Mouse (Mus musculus): ENCODE data around the gene Selenom. TPM values are rescaled to one million over a fixed set of nuclear protein-coding genes. Genes with fewer than 3 reads are reported as not detected.

Selenom gene
- polyA plus RNA-seq, 1 experiment from 2014 or later = 52.0 TPM

DNA sequence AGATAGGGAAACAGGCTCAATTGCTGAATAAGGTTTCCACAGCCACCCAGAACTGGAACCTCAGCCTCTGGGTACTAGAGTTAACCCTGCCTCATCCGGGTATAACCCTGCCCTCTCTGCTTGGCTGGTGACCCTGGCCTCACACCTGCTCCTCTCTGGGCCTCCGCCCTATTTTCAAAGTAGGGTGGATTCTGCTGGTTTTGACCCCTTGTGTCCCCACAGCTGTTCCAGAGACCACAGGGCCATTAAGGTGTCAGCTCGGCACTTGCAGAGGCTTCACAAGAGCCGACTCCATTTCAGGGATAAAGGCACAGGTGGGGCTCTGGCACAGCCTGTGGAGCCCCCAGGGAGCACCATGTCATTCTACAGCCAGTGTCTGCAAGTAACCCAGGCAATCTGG lies 21.7 kb upstream of the Selenom start:
- Histone ChIP-seq H3K27me3 (replicated peaks; ENCODE audit: control insufficient read depth, insufficient read depth, low read length) (no peaks in the 10 kb centered on the region), H3K36me3 (ENCODE audit: control insufficient read depth, insufficient read depth) (no peaks in the 10 kb centered on the region), H3K4me1 (replicated peaks; ENCODE audit: control insufficient read depth, insufficient read depth, low read length) (peaks cover 3% of the 10 kb centered on the region; the same call in 1 of the 2 replicates), H3K27ac (ENCODE audit: low read length) (no peak overlapping the region), H3K4me3 (replicated peaks; ENCODE audit: low read length) (no peak overlapping the region), H3K4me2 (ENCODE audit: low read length) (no peak overlapping the region), H3K9ac (replicated peaks; ENCODE audit: low read depth, low read length) (no peak overlapping the region), H3K9me3 (ENCODE audit: control insufficient read depth, low read length) (no peaks in the 10 kb centered on the region)
- no peak for ATAC-seq
- 77% methylated on average over 4 of the region's 4 CpGs for WGBS

DNA sequence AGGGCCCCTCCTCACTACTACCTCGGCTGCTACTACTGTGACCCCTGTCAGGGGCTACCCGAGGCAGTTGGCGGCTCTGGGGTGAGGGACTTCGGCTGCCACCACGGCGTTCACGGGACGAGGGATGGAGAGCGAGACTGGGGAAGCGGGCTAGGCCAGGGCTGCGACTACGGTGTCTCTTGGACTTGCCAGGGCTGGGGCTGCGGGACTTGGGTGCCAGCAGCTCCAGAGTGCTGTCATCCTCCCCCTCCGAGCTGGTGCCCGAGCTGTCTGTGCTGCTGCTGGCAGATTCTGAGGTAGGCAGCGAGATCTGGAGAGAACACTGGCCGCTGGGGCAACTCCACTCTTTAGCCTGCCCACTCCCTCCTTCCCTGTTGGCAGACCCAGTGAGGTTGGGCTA lies 19.6 kb upstream of the Selenom start:
- 77% methylated on average over 17 of the region's 17 CpGs for WGBS
- no peak for ATAC-seq
- no peak overlapping the region for H3K4me2 ChIP-seq (ENCODE audit: low read length)
- no peak overlapping the region for H3K27ac ChIP-seq (ENCODE audit: low read length)
- no peaks in the 10 kb centered on the region for H3K4me1 ChIP-seq (replicated peaks; ENCODE audit: control insufficient read depth, insufficient read depth, low read length)
- H3K27me3 ChIP-seq (replicated peaks; ENCODE audit: control insufficient read depth, insufficient read depth, low read length) = no peaks in the 10 kb centered on the region
- no peak overlapping the region for H3K9ac ChIP-seq (replicated peaks; ENCODE audit: low read depth, low read length)
- H3K4me3 ChIP-seq (replicated peaks; ENCODE audit: low read length) = no peak overlapping the region
- no peaks in the 10 kb centered on the region for H3K9me3 ChIP-seq (ENCODE audit: control insufficient read depth, low read length)
- no peaks in the 10 kb centered on the region for H3K36me3 ChIP-seq (ENCODE audit: control insufficient read depth, insufficient read depth)

DNA sequence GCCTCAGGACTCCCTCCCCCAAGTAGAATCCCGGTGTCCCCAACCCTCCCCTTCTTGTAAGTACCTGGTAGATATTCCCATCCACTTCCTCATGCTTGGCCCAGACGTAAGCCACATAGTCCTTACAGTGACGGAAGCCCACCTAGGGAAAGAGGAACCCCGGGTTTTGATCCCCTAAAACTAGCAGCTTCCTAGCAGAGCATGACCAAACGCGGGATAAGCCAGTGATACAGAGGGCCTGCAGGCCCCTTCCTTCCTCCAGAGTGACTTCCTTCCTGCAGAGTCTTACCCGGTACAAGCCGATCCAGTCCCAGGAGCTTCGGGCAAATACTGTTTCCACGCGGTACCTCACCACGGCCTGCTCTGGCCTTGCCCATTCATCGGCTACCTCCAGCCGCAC lies 19.0 kb upstream of the Selenom start:
- WGBS = 93% methylated on average over 14 of the region's 14 CpGs
- no peaks in the 10 kb centered on the region for H3K27me3 ChIP-seq (replicated peaks; ENCODE audit: control insufficient read depth, insufficient read depth, low read length)
- H3K36me3 ChIP-seq (ENCODE audit: control insufficient read depth, insufficient read depth) = no peaks in the 10 kb centered on the region
- no peak overlapping the region for H3K9ac ChIP-seq (replicated peaks; ENCODE audit: low read depth, low read length)
- no peak overlapping the region for H3K27ac ChIP-seq (ENCODE audit: low read length)
- no peaks in the 10 kb centered on the region for H3K9me3 ChIP-seq (ENCODE audit: control insufficient read depth, low read length)
- no peak for ATAC-seq
- H3K4me3 ChIP-seq (replicated peaks; ENCODE audit: low read length) = no peak overlapping the region
- no peaks in the 10 kb centered on the region for H3K4me1 ChIP-seq (replicated peaks; ENCODE audit: control insufficient read depth, insufficient read depth, low read length)
- no peak overlapping the region for H3K4me2 ChIP-seq (ENCODE audit: low read length)

- H3K27me3 ChIP-seq (replicated peaks; ENCODE audit: control insufficient read depth, insufficient read depth, low read length) = no peaks in the 10 kb centered on the region
- H3K4me3 ChIP-seq (replicated peaks; ENCODE audit: low read length) = no peak overlapping the region
- H3K4me2 ChIP-seq (ENCODE audit: low read length) = no peak overlapping the region
- H3K4me1 ChIP-seq (replicated peaks; ENCODE audit: control insufficient read depth, insufficient read depth, low read length) = no peaks in the 10 kb centered on the region
- H3K27ac ChIP-seq (ENCODE audit: low read length) = no peak overlapping the region
- H3K9me3 ChIP-seq (ENCODE audit: control insufficient read depth, low read length) = no peaks in the 10 kb centered on the region
- ATAC-seq = no peak
- 65% methylated on average over 5 of the region's 5 CpGs for WGBS
- no peak overlapping the region for H3K9ac ChIP-seq (replicated peaks; ENCODE audit: low read depth, low read length)
- H3K36me3 ChIP-seq (ENCODE audit: control insufficient read depth, insufficient read depth) = no peaks in the 10 kb centered on the region
These were observed 17.7 kb upstream of the Selenom start for GRCm38 (mm10) chr11:3496756-3497155.

DNA sequence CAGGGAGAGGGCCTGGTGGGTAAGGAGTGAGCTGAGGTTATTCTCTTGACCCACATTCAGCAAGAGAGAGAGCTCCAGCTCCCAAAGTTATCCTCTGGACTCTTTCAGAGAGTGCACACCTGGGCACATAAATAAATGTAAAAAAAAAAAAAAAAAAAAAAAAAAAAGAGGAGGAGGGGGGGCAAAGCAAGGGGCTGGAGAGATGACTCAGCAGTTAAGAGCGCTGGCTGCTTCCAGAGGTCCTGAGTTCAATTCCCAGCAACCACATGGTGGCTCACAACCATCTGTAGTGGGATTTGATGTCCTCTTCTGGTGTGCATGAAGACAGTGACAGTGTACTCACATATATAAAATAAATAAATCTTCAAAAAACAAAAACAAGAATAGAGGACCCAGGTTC lies 17.2 kb upstream of the Selenom start:
- no peak for ATAC-seq
- Histone ChIP-seq H3K4me2 (ENCODE audit: low read length) (no peak overlapping the region), H3K27me3 (replicated peaks; ENCODE audit: control insufficient read depth, insufficient read depth, low read length) (no peaks in the 10 kb centered on the region), H3K9me3 (ENCODE audit: control insufficient read depth, low read length) (no peaks in the 10 kb centered on the region), H3K4me1 (replicated peaks; ENCODE audit: control insufficient read depth, insufficient read depth, low read length) (no peaks in the 10 kb centered on the region), H3K27ac (ENCODE audit: low read length) (no peak overlapping the region), H3K9ac (replicated peaks; ENCODE audit: low read depth, low read length) (no peak overlapping the region), H3K36me3 (ENCODE audit: control insufficient read depth, insufficient read depth) (no peaks in the 10 kb centered on the region), H3K4me3 (replicated peaks; ENCODE audit: low read length) (no peak overlapping the region)
- WGBS = 100% methylated on average over 1 of the region's 1 CpGs

DNA sequence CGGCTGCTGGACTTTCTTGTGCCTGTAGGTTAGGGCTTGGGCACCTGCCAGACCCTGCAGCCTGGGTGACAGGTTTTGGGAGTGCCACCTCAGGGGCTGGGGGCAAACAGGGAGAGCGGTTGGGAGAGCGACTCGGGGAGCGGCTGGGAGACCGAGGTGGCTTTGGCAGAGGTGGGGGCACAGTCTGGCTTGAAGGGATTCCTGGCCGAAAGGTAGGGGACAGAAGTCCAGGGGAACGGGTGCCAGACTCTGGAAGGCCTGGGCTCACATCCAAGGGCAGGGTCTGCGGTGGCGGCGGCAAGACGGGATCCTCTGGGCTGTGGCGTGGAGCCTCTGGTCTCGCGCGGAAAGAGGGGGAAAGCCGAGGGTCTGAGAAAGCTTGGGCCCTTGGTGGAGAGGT lies 12.4 kb upstream of the Selenom start:
- no peak overlapping the region for H3K27ac ChIP-seq (ENCODE audit: low read length)
- H3K27me3 ChIP-seq (replicated peaks; ENCODE audit: control insufficient read depth, insufficient read depth, low read length) = no peaks in the 10 kb centered on the region
- no peak overlapping the region for H3K9ac ChIP-seq (replicated peaks; ENCODE audit: low read depth, low read length)
- H3K9me3 ChIP-seq (ENCODE audit: control insufficient read depth, low read length) = no peaks in the 10 kb centered on the region
- ATAC-seq = no peak
- H3K4me2 ChIP-seq (ENCODE audit: low read length) = no peak overlapping the region
- 81% methylated on average over 17 of the region's 17 CpGs for WGBS
- no peaks in the 10 kb centered on the region for H3K4me1 ChIP-seq (replicated peaks; ENCODE audit: control insufficient read depth, insufficient read depth, low read length)
- no peaks in the 10 kb centered on the region for H3K36me3 ChIP-seq (ENCODE audit: control insufficient read depth, insufficient read depth)
- no peak overlapping the region for H3K4me3 ChIP-seq (replicated peaks; ENCODE audit: low read length)

DNA sequence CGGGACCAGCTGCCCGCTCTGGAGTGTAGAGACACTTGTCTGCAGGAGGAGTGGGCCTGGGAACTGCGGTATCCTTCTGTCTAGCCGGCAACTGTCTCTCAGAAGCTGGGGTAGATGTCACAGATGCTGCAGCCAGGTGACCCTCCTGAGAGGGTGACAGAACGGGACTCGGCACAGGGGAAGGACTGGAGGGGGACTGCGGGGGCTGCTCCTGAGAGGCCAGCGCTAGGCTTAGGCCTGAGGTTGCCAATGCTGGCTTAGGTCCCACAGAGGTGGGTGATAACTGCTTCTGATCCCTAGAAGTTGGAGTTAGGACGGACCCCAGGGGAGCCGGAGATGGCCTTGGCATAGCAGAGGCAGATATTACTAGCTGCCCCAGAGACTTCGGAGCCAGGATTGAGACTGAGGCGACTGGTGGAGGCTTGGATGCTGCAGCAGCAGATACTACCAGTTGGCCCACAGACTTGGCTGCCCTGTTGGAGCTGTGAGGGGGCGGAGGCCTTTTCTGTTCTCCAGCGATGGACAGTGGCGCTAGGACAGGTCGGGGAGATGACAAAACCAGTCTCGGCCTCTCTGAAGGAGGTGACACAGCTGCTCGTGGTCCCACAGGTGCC lies 11.9 kb upstream of the Selenom start:
- no peak overlapping the region for H3K4me3 ChIP-seq (replicated peaks; ENCODE audit: low read length)
- ATAC-seq = no peak
- no peak overlapping the region for H3K4me2 ChIP-seq (ENCODE audit: low read length)

GRCm38 (mm10) chr11:3503755-3504693 lies 10.5 kb upstream of the Selenom start:
- peak overlapping the region; percentile 54 for H3K9ac ChIP-seq (replicated peaks; ENCODE audit: low read depth, low read length)
- peak overlapping the region; percentile 37 for H3K4me3 ChIP-seq (replicated peaks; ENCODE audit: low read length)
- H3K27me3 ChIP-seq (replicated peaks; ENCODE audit: control insufficient read depth, insufficient read depth, low read length) = no peaks in the 10 kb centered on the region
- H3K9me3 ChIP-seq (ENCODE audit: control insufficient read depth, low read length) = no peaks in the 10 kb centered on the region
- no peaks in the 10 kb centered on the region for H3K36me3 ChIP-seq (ENCODE audit: control insufficient read depth, insufficient read depth)
- WGBS = 66% methylated on average over 11 of the region's 11 CpGs
- ATAC-seq = peak; percentile 18; the same call in 1 of the 2 replicates
- peak overlapping the region; percentile 40 for H3K4me2 ChIP-seq (ENCODE audit: low read length)
- H3K27ac ChIP-seq (ENCODE audit: low read length) = no peak overlapping the region
- no peaks in the 10 kb centered on the region for H3K4me1 ChIP-seq (replicated peaks; ENCODE audit: control insufficient read depth, insufficient read depth, low read length)

More for the DNA sequence above, 11.9 kb upstream of the Selenom start:
- no peaks in the 10 kb centered on the region for H3K9me3 ChIP-seq (ENCODE audit: control insufficient read depth, low read length)
- H3K36me3 ChIP-seq (ENCODE audit: control insufficient read depth, insufficient read depth) = no peaks in the 10 kb centered on the region
- H3K27ac ChIP-seq (ENCODE audit: low read length) = no peak overlapping the region
- no peak overlapping the region for H3K9ac ChIP-seq (replicated peaks; ENCODE audit: low read depth, low read length)
- no peaks in the 10 kb centered on the region for H3K4me1 ChIP-seq (replicated peaks; ENCODE audit: control insufficient read depth, insufficient read depth, low read length)
- 83% methylated on average over 18 of the region's 18 CpGs for WGBS
- no peaks in the 10 kb centered on the region for H3K27me3 ChIP-seq (replicated peaks; ENCODE audit: control insufficient read depth, insufficient read depth, low read length)

DNA sequence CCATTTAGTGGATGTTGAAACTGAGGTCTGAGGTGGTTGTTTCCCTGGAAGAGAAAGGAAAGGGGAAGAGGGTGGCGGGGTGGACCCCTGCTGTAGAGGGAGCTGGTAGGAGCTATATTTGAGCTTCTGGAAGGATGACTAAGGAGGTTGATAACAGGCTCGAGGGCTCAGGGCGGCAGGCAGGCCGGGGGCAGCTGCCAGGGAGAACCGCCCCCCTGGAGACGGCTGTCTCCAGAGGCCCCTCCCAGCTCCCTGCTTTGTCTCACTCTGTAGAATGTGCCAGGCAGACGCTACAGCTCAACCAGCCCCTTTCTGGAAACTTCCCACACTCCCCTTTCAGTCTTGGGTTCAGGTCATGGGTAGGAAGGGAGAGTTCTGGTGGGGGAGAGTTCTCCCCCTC lies 6.3 kb upstream of the Selenom start:
- H3K4me1 ChIP-seq (replicated peaks; ENCODE audit: control insufficient read depth, insufficient read depth, low read length) = no peaks in the 10 kb centered on the region
- H3K27me3 ChIP-seq (replicated peaks; ENCODE audit: control insufficient read depth, insufficient read depth, low read length) = no peaks in the 10 kb centered on the region
- H3K9me3 ChIP-seq (ENCODE audit: control insufficient read depth, low read length) = no peaks in the 10 kb centered on the region
- no peak overlapping the region for H3K9ac ChIP-seq (replicated peaks; ENCODE audit: low read depth, low read length)
- H3K36me3 ChIP-seq (ENCODE audit: control insufficient read depth, insufficient read depth) = no peaks in the 10 kb centered on the region
- no peak for ATAC-seq
- H3K4me3 ChIP-seq (replicated peaks; ENCODE audit: low read length) = no peak overlapping the region
- no peak overlapping the region for H3K4me2 ChIP-seq (ENCODE audit: low read length)
- 43% methylated on average over 7 of the region's 7 CpGs for WGBS
- H3K27ac ChIP-seq (ENCODE audit: low read length) = no peak overlapping the region

Data from forebrain, embryonic 16.5 days (tissue).